Mouse (Mus musculus) bone marrow, adult 2 months (tissue): Measurements from ENCODE around the gene Tpst2.

Experiments
- CTCF ChIP-seq: fragments of 200-500 bp; IDR thresholded peaks from 2 replicates; pipeline ENCODE4 v1.5.1; 2011; ENCODE audit warnings: low read length, control low read depth; ENCODE audit not compliant: control insufficient read depth, insufficient read depth
- POLR2A ChIP-seq: fragments of 200-500 bp; IDR thresholded peaks from 2 replicates; pipeline ENCODE4 v1.6.1; 2011; ENCODE audit warnings: low read depth, mild to moderate bottlenecking, control low read depth, low read length, borderline replicate concordance; ENCODE audit not compliant: control insufficient read depth

DNA sequence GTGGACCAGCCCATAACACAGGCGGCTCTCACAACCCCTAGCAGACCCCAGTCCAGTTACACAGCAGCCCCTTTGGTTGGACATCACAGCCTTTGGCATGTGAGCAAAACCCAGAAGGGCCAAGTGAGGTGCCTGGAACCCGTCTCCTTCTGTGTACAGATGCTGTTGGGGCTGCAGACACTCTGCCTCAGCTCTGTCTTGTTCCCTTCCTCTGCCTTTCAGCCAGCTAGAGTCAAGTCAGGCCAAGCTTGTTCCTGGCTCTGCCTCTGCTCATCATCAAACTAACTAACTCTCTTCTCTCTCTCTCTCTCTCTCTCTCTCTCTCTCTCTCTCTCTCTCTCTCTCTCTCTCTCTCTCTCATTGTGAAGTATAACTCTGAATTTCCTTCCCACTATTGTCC lies 39.9 kb upstream of the Tpst2 start:
- TF ChIP-seq CTCF = no peak
- no peak for TF ChIP-seq POLR2A
